Mouse (Mus musculus) embryo, embryonic 11.5 days (tissue): ENCODE measurements around the gene Gm30737.
"Not testable (repeated sequence)": the region's sequence is repeated elsewhere in the genome, so short reads cannot be mapped to it uniquely, and the experiment has no call there.

Experiments
- DNase-seq: peaks from one replicate; pipeline ENCODE4 v3.0.0-alpha.2; 2012; ENCODE audit warnings: low read depth, low spot score

Gene Gm30737

DNA sequence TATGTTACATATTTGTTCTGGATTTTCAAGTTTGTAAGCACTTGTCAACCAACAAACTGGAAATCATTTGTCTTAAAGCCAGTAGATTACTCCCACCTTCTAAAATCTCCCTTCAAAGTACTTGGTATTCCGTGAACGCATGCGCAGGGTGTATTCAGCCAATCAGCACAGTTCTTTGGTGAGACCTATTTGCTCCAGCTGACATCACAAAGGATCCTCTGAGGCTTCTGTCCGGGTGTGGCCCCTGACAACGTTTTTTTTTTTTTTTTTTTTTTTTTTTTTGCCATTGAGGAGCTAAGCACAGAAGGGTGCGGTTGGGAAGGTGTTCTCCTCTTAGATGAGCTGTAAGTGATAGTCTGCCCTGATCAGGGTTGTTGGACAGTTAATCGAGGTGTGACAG, at the start of gene Gm30737:
Gene Gm30737 (plus strand): TSS at position 301 of the 400 bp plus-strand sequence.
- not testable (repeated sequence) for DNase-seq
